Mouse (Mus musculus): ENCODE data around the gene Bcl7c.

DNA sequence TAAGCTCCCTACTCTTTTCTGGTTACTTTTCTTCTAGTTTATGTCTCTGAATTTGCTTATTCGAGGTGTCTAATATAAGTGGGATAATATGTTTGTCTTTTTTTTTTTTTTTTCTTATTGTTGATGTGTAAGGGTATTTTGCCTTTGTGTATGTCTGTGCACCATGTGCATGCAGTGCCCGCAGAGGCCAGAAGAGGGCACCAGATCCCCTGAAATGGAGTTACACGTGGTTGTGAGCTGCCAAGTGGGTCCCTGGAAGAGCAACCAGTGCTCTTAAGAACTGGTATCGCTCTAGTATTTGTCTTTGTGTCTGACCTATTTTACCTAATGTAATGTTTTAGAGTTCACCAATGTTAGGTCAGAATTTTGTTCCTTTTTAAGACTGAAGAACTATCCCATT is 51.8 kb downstream of the Bcl7c start:
- TF ChIP-seq POLR2A (IDR thresholded peaks at IDR 0.05; ENCODE audit: control insufficient read depth, low read depth, low read length) = no peak
- peak; percentile 87; the same call in 1 of the 2 replicates for TF ChIP-seq CTCF (IDR thresholded peaks at IDR 0.05; ENCODE audit: control insufficient read depth, insufficient read depth, insufficient replicate concordance, low read depth, low read length)

Data from testis, adult 2 months (tissue).